Mouse (Mus musculus) intestine, embryonic 15.5 days (tissue): Measurements from ENCODE around the gene Evi2. TPM values are rescaled to one million over a fixed set of nuclear protein-coding genes. Genes with fewer than 3 reads are reported as not detected.

ENCODE experiments used
- ATAC-seq: fragments of 200-750 bp; cut with Nextera tagmentation; 2 replicates; pipeline ENCODE4 v1.8.0; 2017; ENCODE audit warnings: moderate TSS enrichment, moderate library complexity
- H3K27ac ChIP-seq: fragments of 300-500 bp; sonication (generic); 2 replicates; pipeline ENCODE4 v1.5.1; 2015; ENCODE audit warnings: mild to moderate bottlenecking, inconsistent platforms
- H3K27me3 ChIP-seq: fragments of 300-500 bp; sonication (generic); replicated peaks from 2 replicates; pipeline ENCODE4 v1.6.1; 2015; ENCODE audit warnings: inconsistent platforms
- H3K36me3 ChIP-seq: fragments of 300-500 bp; sonication (generic); 2 replicates; pipeline ENCODE4 v1.6.1; 2015; ENCODE audit warnings: inconsistent platforms
- H3K4me1 ChIP-seq: fragments of 300-500 bp; sonication (generic); replicated peaks from 2 replicates; pipeline ENCODE4 v1.6.1; 2015; ENCODE audit warnings: inconsistent platforms
- H3K4me2 ChIP-seq: fragments of 300-500 bp; sonication (generic); replicated peaks from 2 replicates; pipeline ENCODE4 v1.6.1; 2015; ENCODE audit warnings: mild to moderate bottlenecking, inconsistent platforms
- H3K4me3 ChIP-seq: fragments of 300-500 bp; sonication (generic); replicated peaks from 2 replicates; pipeline ENCODE4 v1.5.1; 2015; ENCODE audit warnings: inconsistent platforms
- H3K9ac ChIP-seq: fragments of 300-500 bp; sonication (generic); 2 replicates; pipeline ENCODE4 v1.6.1; 2015; ENCODE audit warnings: inconsistent platforms
- H3K9me3 ChIP-seq: fragments of 300-500 bp; sonication (generic); 2 replicates; pipeline ENCODE4 v1.6.1; 2016; ENCODE audit warnings: inconsistent platforms
- WGBS: fragments of 180-500 bp; shearing (Covaris S2); methylation state at CpG from one replicate; pipeline ENCODE4 v1.1.7; 2015; 5-methylcytosine and 5-hydroxymethylcytosine counted together
- polyA plus RNA-seq: library from polyadenylated mRNA; unstranded; fragments of >200 nt; fragmentation: Nextera tagmentation; extraction: Ambion mirVana; gene quantifications from 2 replicates; pipeline ENCODE4 v1.2.1, GENCODE M21; 2015

The Evi2 gene
- polyA plus RNA-seq, 1 experiment from 2014 or later, result 0.40 TPM

- WGBS, result 68% methylated on average over 8 of the region's 8 CpGs
- Histone ChIP-seq H3K4me3 (no peak overlapping the region), H3K27me3 (no peaks in the 10 kb centered on the region), H3K9me3 (no peaks in the 10 kb centered on the region), H3K27ac (peak overlapping the region; percentile 66), H3K9ac (no peak overlapping the region), H3K4me2 (no peak overlapping the region), H3K4me1 (0 out of 2 replicates have a peak, but pooled peaks cover 4% of the 10 kb centered on the region), H3K36me3 (peaks cover 3% of the 10 kb centered on the region; the same call in 1 of the 2 replicates)
- ATAC-seq, result peak; percentile 59
Observed at GRCm38 (mm10) chr11:79533950-79534690, 3.7 kb upstream of the Evi2 start.

GRCm38 (mm10) chr11:79533311-79533710, 2.9 kb upstream of the Evi2 start:
- 88% methylated on average over 6 of the region's 6 CpGs for WGBS
- H3K4me2 ChIP-seq, result no peak overlapping the region
- H3K9ac ChIP-seq, result no peak overlapping the region
- no peak overlapping the region for H3K27ac ChIP-seq
- ATAC-seq, result no peak
- peaks cover 3% of the 10 kb centered on the region; the same call in 1 of the 2 replicates for H3K36me3 ChIP-seq
- no peaks in the 10 kb centered on the region for H3K9me3 ChIP-seq
- no peak overlapping the region for H3K4me3 ChIP-seq
- H3K4me1 ChIP-seq, result 0 out of 2 replicates have a peak, but pooled peaks cover 4% of the 10 kb centered on the region
- no peaks in the 10 kb centered on the region for H3K27me3 ChIP-seq

GRCm38 (mm10) chr11:79531485-79531884, 1.1 kb upstream of the Evi2 start:
- 0 out of 2 replicates have a peak, but pooled peaks cover 4% of the 10 kb centered on the region for H3K4me1 ChIP-seq
- H3K27ac ChIP-seq, result no peak overlapping the region
- no peak for ATAC-seq
- H3K9me3 ChIP-seq, result no peaks in the 10 kb centered on the region
- no peak overlapping the region for H3K9ac ChIP-seq
- no peak overlapping the region for H3K4me2 ChIP-seq
- no peaks in the 10 kb centered on the region for H3K27me3 ChIP-seq
- H3K36me3 ChIP-seq, result no peaks in the 10 kb centered on the region
- 89% methylated on average over 4 of the region's 4 CpGs for WGBS
- no peak overlapping the region for H3K4me3 ChIP-seq

- no peaks in the 10 kb centered on the region for H3K9me3 ChIP-seq
- H3K36me3 ChIP-seq, result no peaks in the 10 kb centered on the region
- no peak overlapping the region for H3K27ac ChIP-seq
- 0 out of 2 replicates have a peak, but pooled peaks cover 4% of the 10 kb centered on the region for H3K4me1 ChIP-seq
- ATAC-seq, result no peak
- no peak overlapping the region for H3K4me3 ChIP-seq
- H3K4me2 ChIP-seq, result no peak overlapping the region
- H3K27me3 ChIP-seq, result no peaks in the 10 kb centered on the region
- WGBS, result 83% methylated on average over 11 of the region's 11 CpGs
- H3K9ac ChIP-seq, result no peak overlapping the region
Observed at GRCm38 (mm10) chr11:79530774-79531173, 385 bp upstream of the Evi2 start.

GRCm38 (mm10) chr11:79529736-79530135, 653 bp downstream of the Evi2 start:
- Histone ChIP-seq H3K36me3 (no peaks in the 10 kb centered on the region), H3K4me3 (no peak overlapping the region), H3K4me1 (0 out of 2 replicates have a peak, but pooled peaks cover 4% of the 10 kb centered on the region), H3K27me3 (no peaks in the 10 kb centered on the region), H3K9ac (no peak overlapping the region), H3K27ac (no peak overlapping the region), H3K9me3 (no peaks in the 10 kb centered on the region), H3K4me2 (no peak overlapping the region)
- no peak for ATAC-seq
- WGBS, result 83% methylated on average over 2 of the region's 2 CpGs

- H3K9me3 ChIP-seq, result no peaks in the 10 kb centered on the region
- H3K27ac ChIP-seq, result no peak overlapping the region
- H3K9ac ChIP-seq, result no peak overlapping the region
- no peak overlapping the region for H3K4me2 ChIP-seq
- no peak for ATAC-seq
- H3K27me3 ChIP-seq, result no peaks in the 10 kb centered on the region
- no peaks in the 10 kb centered on the region for H3K36me3 ChIP-seq
- WGBS, result 97% methylated on average over 6 of the region's 6 CpGs
- H3K4me3 ChIP-seq, result no peak overlapping the region
- H3K4me1 ChIP-seq, result 0 out of 2 replicates have a peak, but pooled peaks cover 4% of the 10 kb centered on the region
Observed at GRCm38 (mm10) chr11:79529226-79529625, 1.2 kb downstream of the Evi2 start.

GRCm38 (mm10) chr11:79528601-79529000, 1.8 kb downstream of the Evi2 start:
- Histone ChIP-seq H3K27ac (no peak overlapping the region), H3K4me1 (no peaks in the 10 kb centered on the region), H3K4me3 (no peak overlapping the region), H3K9ac (no peak overlapping the region), H3K9me3 (no peaks in the 10 kb centered on the region), H3K4me2 (no peak overlapping the region), H3K27me3 (no peaks in the 10 kb centered on the region), H3K36me3 (no peaks in the 10 kb centered on the region)
- WGBS, result 76% methylated on average over 3 of the region's 3 CpGs
- no peak for ATAC-seq

- Histone ChIP-seq H3K27me3 (no peaks in the 10 kb centered on the region), H3K4me2 (no peak overlapping the region), H3K27ac (no peak overlapping the region), H3K4me3 (no peak overlapping the region), H3K9me3 (no peaks in the 10 kb centered on the region), H3K36me3 (no peaks in the 10 kb centered on the region), H3K4me1 (no peaks in the 10 kb centered on the region), H3K9ac (no peak overlapping the region)
- ATAC-seq, result no peak
- 82% methylated on average over 5 of the region's 5 CpGs for WGBS
Observed at GRCm38 (mm10) chr11:79527739-79528384, 2.5 kb downstream of the Evi2 start.

GRCm38 (mm10) chr11:79527015-79527738, 3.2 kb downstream of the Evi2 start:
- no peak overlapping the region for H3K27ac ChIP-seq
- no peak overlapping the region for H3K9ac ChIP-seq
- no peaks in the 10 kb centered on the region for H3K36me3 ChIP-seq
- no peaks in the 10 kb centered on the region for H3K4me1 ChIP-seq
- no peak overlapping the region for H3K4me3 ChIP-seq
- H3K4me2 ChIP-seq, result no peak overlapping the region
- WGBS, result 69% methylated on average over 15 of the region's 15 CpGs
- H3K9me3 ChIP-seq, result no peaks in the 10 kb centered on the region
- ATAC-seq, result no peak
- H3K27me3 ChIP-seq, result no peaks in the 10 kb centered on the region

- Histone ChIP-seq H3K4me2 (no peak overlapping the region), H3K27me3 (no peaks in the 10 kb centered on the region), H3K27ac (no peak overlapping the region), H3K36me3 (no peaks in the 10 kb centered on the region), H3K4me1 (no peaks in the 10 kb centered on the region), H3K9me3 (no peaks in the 10 kb centered on the region), H3K9ac (no peak overlapping the region), H3K4me3 (no peak overlapping the region)
- no peak for ATAC-seq
- WGBS, result 85% methylated on average over 3 of the region's 3 CpGs
Observed at GRCm38 (mm10) chr11:79526549-79526948, 3.8 kb downstream of the Evi2 start.

GRCm38 (mm10) chr11:79524310-79524575, 6.1 kb downstream of the Evi2 start:
- Histone ChIP-seq H3K4me2 (no peak overlapping the region), H3K9ac (no peak overlapping the region), H3K4me1 (no peaks in the 10 kb centered on the region), H3K36me3 (no peaks in the 10 kb centered on the region), H3K27ac (no peak overlapping the region), H3K9me3 (no peaks in the 10 kb centered on the region), H3K27me3 (no peaks in the 10 kb centered on the region), H3K4me3 (no peak overlapping the region)
- no peak for ATAC-seq
- 68% methylated on average over 1 of the region's 1 CpGs for WGBS

- Histone ChIP-seq H3K27ac (no peak within 1 kb of the TSS), H3K4me2 (no peak within 1 kb of the TSS), H3K4me3 (no peak within 1 kb of the TSS), H3K9me3 (no peaks in the 10 kb centered on the region), H3K27me3 (no peaks in the 10 kb centered on the region), H3K4me1 (no peaks in the 10 kb centered on the region), H3K9ac (no peak within 1 kb of the TSS), H3K36me3 (no peaks in the 10 kb centered on the region)
- WGBS, result 66% methylated on average over 10 of the region's 10 CpGs
- ATAC-seq, result no peak
Observed at GRCm38 (mm10) chr11:79523560-79524309, 6.7 kb downstream of the Evi2 start, which contains the start of gene Evi2b. Evi2b (minus strand) TSS chr11:79523762.
